Mouse (Mus musculus) left cerebral cortex, adult 8-10 months (tissue): Measurements from ENCODE around the gene Rapgef1. TPM values are rescaled to one million over a fixed set of nuclear protein-coding genes. Genes with fewer than 3 reads are reported as not detected.
"Not testable (repeated sequence)": the region's sequence is repeated elsewhere in the genome, so short reads cannot be mapped to it uniquely, and the experiment has no call there.

Experiments
- DNase-seq, 2 experiments: peaks; one replicate each; pipeline ENCODE4 v3.0.0; 2022; ENCODE audit warnings: low spot score in 2 of 2
- total RNA-seq, 4 experiments: library from RNA; stranded (reverse); gene quantifications; 2 replicates each; pipeline ENCODE4 v1.2.4; 2022

The Rapgef1 gene
- total RNA-seq, 4 experiments from 2014 or later = 88.6 to 103 (median 94.1) TPM

DNA sequence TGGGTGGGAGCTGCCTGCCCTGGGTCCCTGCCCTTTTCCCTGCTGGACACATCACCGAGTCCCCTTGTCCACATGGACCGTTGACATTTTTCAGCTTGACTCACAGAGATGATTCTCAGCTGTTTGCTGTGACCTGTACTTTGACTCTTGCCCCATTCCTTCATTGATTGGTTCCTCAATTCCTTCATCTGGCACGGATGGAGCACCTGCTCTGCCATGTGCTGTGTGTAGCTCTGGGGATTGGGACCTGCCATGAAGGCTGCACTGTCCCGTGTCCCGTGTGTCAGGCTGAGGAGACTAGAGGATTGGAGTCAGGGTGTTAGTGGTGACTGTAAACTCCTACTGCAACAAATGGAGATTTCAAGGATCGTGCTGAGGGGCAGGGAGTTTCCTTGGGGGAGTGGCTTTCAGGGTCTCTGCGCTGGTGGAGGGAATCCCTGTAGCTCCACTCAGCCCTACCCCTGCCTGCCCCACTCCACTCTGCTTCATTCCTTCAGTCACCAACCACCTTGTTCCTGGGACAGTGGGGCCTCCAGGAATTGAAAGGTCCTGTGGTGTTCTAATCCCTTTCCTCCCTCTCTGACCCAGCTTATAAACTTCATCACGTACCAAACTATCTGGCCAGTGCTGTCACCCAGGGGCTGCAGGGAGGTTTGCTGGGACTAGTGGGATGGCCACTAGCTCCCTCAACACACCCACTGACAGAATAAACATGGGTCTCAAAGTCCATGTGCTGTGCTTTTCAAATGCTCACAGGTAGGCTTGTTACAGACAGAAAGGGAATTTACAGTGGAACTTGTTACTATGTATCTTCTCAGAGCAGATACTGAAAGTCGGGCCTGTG lies 3.9 kb downstream of the Rapgef1 start:
- no peak for DNase-seq

- no peak for DNase-seq
Measured at GRCm38 (mm10) chr2:29624091-29624608, 4.6 kb downstream of the Rapgef1 start.

DNA sequence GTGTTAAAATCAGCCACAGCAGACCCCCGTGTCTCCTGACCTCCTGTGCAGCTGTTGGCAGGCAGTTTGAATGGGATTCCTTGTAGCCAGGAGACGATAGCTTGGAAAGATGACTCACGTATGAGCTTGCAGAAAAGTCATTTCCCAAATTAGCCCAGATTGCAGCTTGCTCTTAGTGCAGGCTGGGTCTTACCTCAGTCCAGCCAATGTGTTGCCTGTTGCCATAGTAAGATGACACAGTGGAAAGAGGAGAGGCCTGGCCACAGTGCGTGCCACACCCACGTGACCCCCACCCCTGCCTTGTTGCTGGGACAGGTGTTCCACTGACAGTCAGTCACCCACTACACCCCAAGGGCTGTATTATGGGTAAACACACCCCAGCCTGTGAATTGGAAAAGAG lies 5.2 kb downstream of the Rapgef1 start:
- peak in 1 of 2 experiments; percentile 61 for DNase-seq

DNA sequence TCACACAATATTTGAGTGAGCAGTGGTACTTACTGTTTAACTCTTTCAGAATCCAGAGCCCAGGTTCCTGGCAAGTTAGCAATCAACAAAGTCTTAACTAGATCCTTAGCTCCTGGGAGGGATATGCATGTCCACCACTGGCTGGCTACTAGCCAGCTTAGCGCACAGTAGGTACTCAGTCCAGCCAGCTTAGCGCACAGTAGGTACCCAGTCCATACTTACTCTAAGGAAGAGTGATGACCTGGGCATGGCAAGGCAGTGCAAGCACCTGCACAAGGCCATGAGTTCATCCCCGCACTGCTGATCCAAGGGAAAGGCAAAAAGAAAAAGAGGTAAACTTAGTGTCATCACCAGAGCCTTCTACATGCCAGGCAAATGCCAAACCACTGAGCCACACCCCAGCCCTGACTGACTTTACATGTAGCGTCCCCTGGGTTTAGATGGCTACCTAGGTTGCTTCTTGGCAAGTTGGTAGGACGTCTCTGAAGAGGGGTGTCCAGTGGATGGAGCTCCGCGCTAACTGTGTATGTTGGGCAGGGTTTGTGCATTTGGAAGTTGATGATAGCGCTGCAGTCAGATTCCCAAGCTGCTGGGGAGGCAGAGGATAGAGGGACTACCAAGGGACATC lies 6.2 kb downstream of the Rapgef1 start:
- no peak for DNase-seq

GRCm38 (mm10) chr2:29627337-29627736 lies 7.8 kb downstream of the Rapgef1 start:
- no peak for DNase-seq

DNA sequence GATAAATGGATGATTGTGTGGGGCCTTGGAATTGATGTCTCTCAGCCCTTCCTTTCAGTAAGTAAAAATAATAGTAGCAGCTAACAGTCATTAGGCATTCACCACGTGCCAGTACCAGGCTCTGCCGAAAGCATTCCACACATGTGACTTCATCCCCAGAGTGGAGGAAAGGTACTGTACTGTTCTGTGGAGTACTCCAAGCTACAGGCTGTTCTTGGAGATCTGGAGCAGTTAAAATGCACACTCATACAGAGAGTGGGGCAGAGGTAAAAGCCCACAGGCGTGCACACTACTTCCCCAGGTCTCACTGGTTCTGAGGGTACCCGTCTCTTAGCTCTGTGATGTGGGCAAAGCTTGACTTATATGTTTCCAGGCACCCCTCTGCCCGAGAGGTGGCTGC lies 8.7 kb downstream of the Rapgef1 start:
- no peak for DNase-seq

DNA sequence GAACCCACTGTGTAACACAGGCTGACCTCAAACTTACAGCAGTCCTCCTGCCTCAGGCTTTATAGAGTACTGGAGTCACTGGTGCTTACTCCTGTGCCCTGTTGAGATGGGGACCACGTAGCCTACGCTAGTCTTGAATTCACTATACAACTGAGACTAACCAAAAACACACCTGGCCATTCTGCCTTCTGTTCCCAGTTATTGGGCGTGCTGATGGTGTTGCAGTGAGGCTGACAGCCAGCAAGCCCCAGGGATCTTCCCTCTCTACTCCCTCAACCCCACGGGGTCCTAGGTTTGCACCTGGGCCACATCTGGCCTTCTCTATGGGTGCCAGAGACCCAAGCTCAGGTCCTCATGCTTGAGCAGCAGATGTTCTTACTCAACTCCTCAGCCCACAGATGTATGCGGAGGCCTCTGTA lies 9.3 kb downstream of the Rapgef1 start:
- DNase-seq = no peak

GRCm38 (mm10) chr2:29629311-29629710 lies 9.8 kb downstream of the Rapgef1 start:
- DNase-seq = no peak

DNA sequence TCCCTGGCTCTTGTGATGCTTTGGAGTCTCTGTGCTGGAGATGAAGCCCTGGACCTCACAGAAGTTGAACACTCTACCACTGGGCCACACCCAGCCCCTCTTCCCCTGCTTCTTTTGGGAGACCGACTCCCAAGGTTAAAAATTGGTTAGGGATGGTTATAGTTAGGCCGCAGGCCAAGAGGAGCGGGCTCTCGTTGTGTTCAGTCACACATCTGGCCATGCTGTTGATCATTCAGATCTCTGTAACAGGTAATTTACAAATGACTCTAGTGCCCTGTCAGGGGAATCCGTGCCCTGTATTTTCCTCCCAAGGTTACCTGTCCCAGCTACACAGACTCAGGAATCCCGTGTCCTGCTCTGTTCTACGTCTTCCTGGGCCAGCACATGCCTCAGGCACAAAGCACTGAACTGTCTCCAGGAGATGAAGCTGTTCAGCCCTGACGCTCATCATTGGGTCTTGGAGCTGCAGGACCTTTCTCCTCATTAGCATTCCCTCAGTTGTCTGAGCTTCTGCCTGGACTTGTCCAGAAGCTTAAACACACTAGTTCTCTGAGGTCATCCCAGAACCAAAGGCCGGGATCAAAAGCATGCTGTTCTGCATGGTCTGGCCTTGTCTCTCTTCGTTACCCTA lies 10.7 kb downstream of the Rapgef1 start:
- DNase-seq = no peak

DNA sequence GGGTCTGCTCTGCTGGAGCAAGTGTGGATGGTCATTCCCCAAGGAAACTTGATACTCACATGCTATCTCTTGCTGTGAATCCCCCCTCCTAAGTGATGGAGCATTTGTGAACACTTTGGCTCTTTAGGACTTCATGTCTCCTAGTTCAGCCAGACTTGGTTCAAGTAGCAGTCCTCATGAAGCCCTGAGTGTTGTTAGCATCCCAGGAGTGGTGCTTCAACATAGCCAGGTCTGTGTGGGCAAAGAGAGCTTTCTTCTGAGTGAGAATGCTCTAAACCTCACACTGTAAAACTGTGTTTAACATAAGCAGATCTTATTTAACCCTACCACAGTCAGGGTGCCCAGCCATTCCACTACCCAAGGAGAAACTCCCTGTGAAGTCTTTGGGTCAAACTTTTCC lies 11.5 kb downstream of the Rapgef1 start:
- DNase-seq = no peak

- DNase-seq = not testable (repeated sequence)
Measured at GRCm38 (mm10) chr2:29631564-29632167, 12.1 kb downstream of the Rapgef1 start.

DNA sequence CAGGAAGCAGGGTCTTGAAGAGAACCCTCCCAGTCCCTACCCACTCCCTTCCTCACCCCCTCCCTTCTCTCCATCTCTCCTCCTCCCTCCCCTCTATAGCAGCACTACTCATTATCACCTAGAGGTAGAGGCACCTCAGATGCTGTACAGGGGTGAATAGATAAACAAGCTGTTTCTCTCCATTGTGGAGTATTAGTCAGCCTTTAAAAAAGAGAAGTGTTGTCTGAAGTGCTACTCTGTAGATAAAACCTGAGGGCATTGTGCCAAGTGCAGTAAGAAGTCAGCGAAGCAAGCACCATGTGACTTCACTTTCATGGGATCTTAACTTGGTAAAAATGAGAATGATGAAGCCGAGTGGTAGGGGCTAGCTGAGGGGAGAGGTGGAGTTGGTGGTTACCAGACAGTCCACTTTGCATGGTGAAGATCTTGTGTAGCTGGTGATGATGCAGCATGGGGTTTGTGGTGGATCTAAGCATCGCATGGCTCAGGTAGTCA lies 12.7 kb downstream of the Rapgef1 start:
- DNase-seq = no peak

GRCm38 (mm10) chr2:29633101-29633554 lies 13.6 kb downstream of the Rapgef1 start:
- no peak for DNase-seq

DNA sequence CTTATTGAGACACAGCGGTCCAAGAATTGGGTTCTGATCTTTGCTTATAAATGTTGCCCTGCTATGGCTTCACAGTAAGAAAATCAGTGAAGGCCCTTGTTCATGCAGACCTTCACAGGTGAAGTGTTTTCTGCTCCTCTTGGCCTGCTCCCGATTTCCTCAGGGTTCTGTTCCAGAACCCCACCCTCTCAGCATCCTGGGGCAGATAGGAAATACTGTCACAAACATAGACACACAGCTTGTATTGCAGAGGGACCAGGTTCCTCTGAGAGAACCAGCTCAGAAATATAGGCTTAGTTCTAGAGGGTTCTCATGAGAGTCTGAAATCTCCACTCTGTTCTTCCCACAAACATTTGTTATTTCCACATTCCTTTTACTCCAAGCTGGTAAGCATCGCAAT lies 14.3 kb downstream of the Rapgef1 start:
- DNase-seq = no peak

DNA sequence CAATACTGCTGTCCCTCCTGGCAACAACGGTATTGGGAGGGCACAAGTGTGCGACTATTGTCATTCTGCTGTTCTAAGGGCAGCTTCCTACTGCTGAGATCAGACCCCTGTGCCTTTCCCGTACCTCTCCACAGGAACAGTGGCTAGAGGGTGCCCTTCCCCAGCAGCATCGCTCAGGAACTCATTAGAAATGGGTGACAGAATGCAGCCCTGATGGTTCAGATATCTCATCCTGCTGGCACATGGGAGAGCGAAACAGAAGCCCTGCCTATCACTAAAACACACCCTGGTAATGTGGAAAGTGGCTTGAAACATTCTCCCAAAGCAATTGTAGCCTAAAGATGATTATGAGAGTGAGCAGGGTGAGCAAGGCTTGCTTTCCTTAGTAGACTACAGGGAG lies 15.0 kb downstream of the Rapgef1 start:
- DNase-seq = no peak

GRCm38 (mm10) chr2:29635966-29636507 lies 16.5 kb downstream of the Rapgef1 start:
- no peak for DNase-seq

DNA sequence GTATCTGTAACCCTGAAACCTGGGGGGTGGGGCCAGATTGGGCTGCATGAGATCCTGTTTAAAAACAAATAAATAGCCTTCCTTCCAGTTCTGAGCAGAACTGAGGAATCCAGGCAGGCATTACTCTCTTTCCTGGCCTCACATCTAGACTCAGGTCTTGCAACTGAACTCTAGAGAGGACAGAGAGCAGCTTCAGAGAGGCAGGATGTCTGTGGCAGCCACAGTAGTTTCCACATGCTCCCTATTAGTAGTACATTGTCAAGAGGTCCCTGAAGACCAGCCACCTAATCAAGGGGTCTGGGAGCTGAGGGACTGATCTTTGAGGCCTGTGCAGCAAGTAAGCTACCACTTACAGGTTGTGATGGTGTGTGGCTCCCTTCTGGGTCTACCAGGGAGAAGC lies 18.0 kb downstream of the Rapgef1 start:
- no peak for DNase-seq

DNA sequence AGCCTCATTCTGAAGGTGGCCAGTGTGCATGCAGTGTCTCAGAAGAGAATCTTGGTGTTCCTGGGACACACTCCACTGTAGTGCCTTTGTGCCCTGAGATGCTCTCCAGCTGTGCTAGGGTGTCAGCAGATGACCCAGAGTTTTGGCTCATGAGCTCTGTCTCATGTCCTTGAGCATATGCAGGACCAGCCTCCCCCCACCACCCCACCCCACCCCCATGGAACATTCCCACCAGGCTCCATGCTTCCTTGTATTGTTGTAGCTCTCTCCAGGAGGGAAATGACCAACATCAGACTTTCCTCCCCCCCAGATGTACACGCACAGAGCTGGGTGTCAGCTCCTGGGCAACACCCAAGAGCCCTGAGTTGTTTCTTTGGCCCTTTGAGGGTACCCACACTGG lies 19.9 kb downstream of the Rapgef1 start:
- no peak for DNase-seq

- DNase-seq = no peak
Measured at GRCm38 (mm10) chr2:29639953-29640743, 20.6 kb downstream of the Rapgef1 start.

DNA sequence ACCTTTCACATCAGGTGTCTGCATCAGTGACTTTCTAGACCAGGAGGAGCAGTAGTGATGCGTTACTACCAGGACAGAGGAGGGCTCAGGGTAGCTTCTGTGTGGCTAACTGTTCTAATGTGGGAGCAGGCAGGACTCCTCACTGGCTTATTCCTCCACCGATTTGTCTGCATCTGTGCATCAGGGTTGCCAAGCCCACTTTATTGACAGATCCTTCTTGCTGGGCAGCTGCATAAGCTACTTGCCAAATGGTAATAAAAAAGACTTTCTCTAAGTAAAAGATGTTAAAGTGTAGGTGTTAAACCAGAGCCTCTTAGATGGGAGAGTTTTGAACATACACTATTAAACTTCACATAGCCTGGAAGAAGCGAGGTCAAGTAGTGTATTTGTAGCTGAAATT lies 22.2 kb downstream of the Rapgef1 start:
- no peak for DNase-seq
